Mouse (Mus musculus) naive thymus-derived CD4-positive, alpha-beta T cell, adult 5 months (primary cell): ENCODE data around the gene S100a10. TPM values are rescaled to one million over a fixed set of nuclear protein-coding genes. Genes with fewer than 3 reads are reported as not detected.

Experiments
- polyA plus RNA-seq: library from polyadenylated mRNA; unstranded; fragments of 100-300 nt; shearing (Covaris generic); gene quantifications from one replicate; pipeline ENCODE4 v1.2.1, GENCODE M21; 2017

Gene S100a10
- polyA plus RNA-seq: 213 TPM

DNA sequence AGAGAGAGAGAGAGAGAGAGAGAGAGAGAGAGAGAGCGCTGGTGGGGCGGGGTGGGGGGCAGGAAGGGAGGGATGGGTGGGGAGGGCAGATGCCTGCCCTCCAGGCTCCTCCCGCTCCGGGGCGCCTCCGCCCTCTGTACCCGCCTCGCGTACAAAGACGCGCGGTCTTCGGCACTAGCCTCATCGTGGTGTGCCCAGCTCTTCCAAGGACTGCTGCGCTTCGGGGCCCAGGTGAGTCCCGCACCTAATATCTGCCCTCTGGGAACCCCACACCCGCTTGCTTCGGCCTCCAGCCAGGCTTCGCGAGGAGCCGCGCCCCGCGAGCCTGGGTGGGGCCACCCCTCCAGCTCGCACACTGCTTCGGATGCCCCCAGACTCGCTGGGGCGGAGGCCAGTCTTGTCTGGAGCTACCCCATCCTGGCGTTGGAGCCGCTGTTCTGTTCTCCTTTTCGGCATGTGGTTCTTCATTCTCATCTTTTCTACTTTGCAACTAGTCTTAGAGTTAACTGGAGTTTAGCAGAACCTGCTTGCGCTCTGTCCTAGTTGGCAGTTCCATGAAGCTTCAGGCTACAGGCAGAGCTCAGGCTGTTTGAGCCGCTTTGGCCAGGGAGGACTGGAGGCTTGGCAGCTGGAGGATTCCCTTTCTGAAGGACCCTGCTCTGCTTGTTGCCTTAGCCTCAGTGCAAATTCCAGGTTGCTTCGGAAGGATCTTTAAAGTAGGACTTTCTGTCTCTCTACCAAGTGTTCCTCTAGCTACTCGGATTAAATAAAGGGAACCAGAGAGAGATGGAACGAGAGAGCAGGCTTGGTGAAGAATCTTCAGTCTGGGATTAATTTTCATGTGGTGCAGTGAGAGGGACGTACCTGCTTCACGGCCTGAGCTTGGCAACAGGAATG is at the start of gene S100a10:
Gene S100a10, plus strand, starts transcription at position 100 of the 897 bp plus-strand sequence.

DNA sequence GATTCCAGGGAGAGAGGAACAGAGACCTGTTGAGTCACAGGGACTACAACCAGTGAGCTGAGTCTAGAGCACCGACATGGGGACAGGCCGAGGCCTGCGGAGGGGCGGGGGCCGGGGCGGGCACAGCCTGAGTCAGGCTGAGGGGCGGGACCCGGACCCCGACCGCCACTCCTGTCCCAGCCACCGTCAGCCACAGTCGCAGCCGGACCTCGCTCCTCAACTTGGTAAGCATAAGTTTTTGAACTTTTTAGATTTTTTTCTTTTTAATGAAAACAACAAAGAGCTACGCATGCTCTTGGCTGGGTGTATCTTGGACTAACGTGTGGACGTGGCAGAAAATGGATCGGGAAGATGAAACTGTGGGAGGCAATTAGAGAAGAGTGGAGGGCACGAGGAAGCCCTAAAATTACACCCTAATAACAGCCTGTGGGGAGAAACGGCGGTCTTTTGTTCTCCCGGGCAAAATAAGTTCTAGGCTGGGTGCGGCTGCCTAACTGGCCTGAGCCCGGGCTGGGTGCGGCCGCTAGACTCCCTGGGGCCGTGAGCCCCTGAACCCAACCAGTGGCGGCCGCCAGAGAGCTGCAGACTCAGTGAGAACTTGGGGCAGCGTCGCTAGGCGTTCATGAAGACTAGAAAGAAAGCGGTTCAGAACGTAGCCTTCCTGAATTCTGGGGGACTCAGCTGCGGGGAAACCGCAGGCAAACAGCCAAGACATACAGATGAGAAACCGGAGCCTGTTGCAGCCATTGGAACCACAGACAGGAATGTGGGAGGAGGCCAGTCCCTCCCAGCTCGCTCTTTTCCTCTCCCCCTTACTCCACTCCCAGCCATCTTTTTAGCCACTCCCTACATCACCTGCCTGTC is 34.3 kb upstream of the S100a10 start, which contains the start of gene S100a11:
Gene S100a11, plus strand, starts transcription at position 159 of the 864 bp plus-strand sequence.

Other genes starting within 250 kb of the S100a10 start
- gene Hrnr, start 235.3 kb upstream of the S100a10 start, polyA plus RNA-seq: not detected
- not detected for gene Rptn, start 161.4 kb upstream of the S100a10 start, polyA plus RNA-seq
- gene Tchh, start 112.8 kb upstream of the S100a10 start, polyA plus RNA-seq: not detected
- not detected for gene Tchhl1, start 86.3 kb upstream of the S100a10 start, polyA plus RNA-seq
- 133 TPM for gene S100a11, start 34.6 kb upstream of the S100a10 start, polyA plus RNA-seq
- gene Tdpoz2, start 97.6 kb downstream of the S100a10 start, polyA plus RNA-seq: not detected
- gene Tdpoz1, start 121.2 kb downstream of the S100a10 start, polyA plus RNA-seq: not detected
- not detected for gene Gm37596, start 138.0 kb downstream of the S100a10 start, polyA plus RNA-seq
- not detected for gene Gm5773, start 217.9 kb downstream of the S100a10 start, polyA plus RNA-seq
- not detected for gene Tdpoz4, start 241.3 kb downstream of the S100a10 start, polyA plus RNA-seq